Mouse (Mus musculus) adrenal gland, adult (tissue): Measurements from ENCODE around the gene Hsf2.
"Not testable (repeated sequence)": the region's sequence is repeated elsewhere in the genome, so short reads cannot be mapped to it uniquely, and the experiment has no call there.

ENCODE experiments used
- DNase-seq, 2 experiments: peaks; one replicate each; pipeline ENCODE4 v3.0.0; 2022 to 2023; ENCODE audit warnings: low spot score in 1 of 2; ENCODE audit not compliant: inconsistent age in 2 of 2

Gene Hsf2

GRCm38 (mm10) chr10:57531616-57532217 lies 45.5 kb downstream of the Hsf2 start:
- DNase-seq: no peak

GRCm38 (mm10) chr10:57532218-57533101 lies 46.3 kb downstream of the Hsf2 start, which contains the start of gene Serinc1:
Gene Serinc1, minus strand, starts transcription at chr10:57532530.
- peak; percentile 94 to 97 for DNase-seq

- DNase-seq: not testable (repeated sequence)
Measured at GRCm38 (mm10) chr10:57543890-57544289, 57.7 kb downstream of the Hsf2 start.

- DNase-seq: no peak
Measured at GRCm38 (mm10) chr10:57549631-57550030, 63.4 kb downstream of the Hsf2 start.

GRCm38 (mm10) chr10:57553719-57554118 lies 67.5 kb downstream of the Hsf2 start:
- DNase-seq: no peak

- no peak for DNase-seq
Measured at GRCm38 (mm10) chr10:57557597-57557996, 71.4 kb downstream of the Hsf2 start.
